Mouse (Mus musculus) thymus, adult 2 months (tissue): ENCODE data around the gene Nat9. TPM values are rescaled to one million over a fixed set of nuclear protein-coding genes. Genes with fewer than 3 reads are reported as not detected.

Experiments used
- DNase-seq: peaks from one replicate; pipeline ENCODE4 v3.0.0; 2021
- H3K27ac ChIP-seq: fragments of 200-500 bp; 2 replicates; pipeline ENCODE4 v1.5.1; 2012; ENCODE audit warnings: low read length, control low read depth; ENCODE audit not compliant: control insufficient read depth, insufficient read depth
- H3K27me3 ChIP-seq: fragments of 200-500 bp; 2 replicates; pipeline ENCODE4 v1.6.1; 2012; ENCODE audit warnings: mild to moderate bottlenecking, low read length, moderate library complexity, mixed read lengths; ENCODE audit not compliant: control insufficient read depth, insufficient read depth
- H3K36me3 ChIP-seq: fragments of 200-500 bp; 2 replicates; pipeline ENCODE4 v1.6.1; 2012; ENCODE audit warnings: mild to moderate bottlenecking, low read length, moderate library complexity; ENCODE audit not compliant: control insufficient read depth, insufficient read depth
- H3K4me1 ChIP-seq: fragments of 200-500 bp; replicated peaks from 2 replicates; pipeline ENCODE4 v1.6.1; 2012; ENCODE audit warnings: low read length; ENCODE audit not compliant: control insufficient read depth, insufficient read depth
- H3K4me3 ChIP-seq: fragments of 200-500 bp; 2 replicates; pipeline ENCODE4 v1.5.1; 2012; ENCODE audit warnings: mild to moderate bottlenecking, low read length, control low read depth, moderate library complexity; ENCODE audit not compliant: control insufficient read depth, insufficient read depth
- CTCF ChIP-seq: fragments of 200-500 bp; IDR thresholded peaks from 2 replicates; pipeline ENCODE4 v1.5.1; 2012; ENCODE audit warnings: mild to moderate bottlenecking, control low read depth, low read length, moderate library complexity, borderline replicate concordance; ENCODE audit not compliant: control insufficient read depth, poor library complexity, insufficient read depth; ENCODE audit errors: extremely low read depth
- POLR2A ChIP-seq: fragments of 200-500 bp; IDR thresholded peaks from 2 replicates; pipeline ENCODE4 v1.6.1; 2012; ENCODE audit warnings: mild to moderate bottlenecking, low read length, control low read depth, moderate library complexity; ENCODE audit not compliant: control insufficient read depth, poor library complexity, insufficient read depth; ENCODE audit errors: extremely low read depth
- WGBS: fragments of 180-500 bp; shearing (Covaris S2); methylation state at CpG from one replicate; pipeline ENCODE4 v1.1.7; 2018; 5-methylcytosine and 5-hydroxymethylcytosine counted together
- polyA plus RNA-seq: library from polyadenylated mRNA; depleted of rRNA; stranded (reverse); fragments of >200 nt; gene quantifications from 2 replicates; pipeline ENCODE4 v1.2.3, GENCODE M21; 2012; rRNA removed

Gene Nat9
- polyA plus RNA-seq, 1 experiment = 11.8 TPM

- peak; percentile 37 for DNase-seq
- Histone ChIP-seq H3K4me3 (no peak overlapping the region), H3K4me1 (peaks cover 56% of the 10 kb centered on the region), H3K27ac (no peak overlapping the region), H3K27me3 (no peaks in the 10 kb centered on the region), H3K36me3 (no peaks in the 10 kb centered on the region)
- TF ChIP-seq POLR2A (no peak), CTCF (no peak)
- 68% methylated on average over 15 of the region's 15 CpGs for WGBS
These were observed 35.8 kb downstream of the Nat9 start for GRCm38 (mm10) chr11:115151755-115152429.

- Histone ChIP-seq H3K36me3 (no peaks in the 10 kb centered on the region), H3K4me1 (peaks cover 47% of the 10 kb centered on the region), H3K27ac (no peak overlapping the region), H3K27me3 (no peaks in the 10 kb centered on the region), H3K4me3 (no peak overlapping the region)
- 6% methylated on average over 6 of the region's 6 CpGs for WGBS
- no peak for TF ChIP-seq POLR2A
- no peak for TF ChIP-seq CTCF
- no peak for DNase-seq
These were observed 36.9 kb downstream of the Nat9 start for GRCm38 (mm10) chr11:115150741-115151254.

- H3K27me3 ChIP-seq = no peaks in the 10 kb centered on the region
- no peak overlapping the region for H3K4me3 ChIP-seq
- H3K36me3 ChIP-seq = no peaks in the 10 kb centered on the region
- no peak overlapping the region for H3K27ac ChIP-seq
- peaks cover 19% of the 10 kb centered on the region for H3K4me1 ChIP-seq
- no peak for DNase-seq
- no peak for TF ChIP-seq POLR2A
- TF ChIP-seq CTCF = no peak
- WGBS = 96% methylated on average over 4 of the region's 4 CpGs
These were observed 39.8 kb downstream of the Nat9 start for GRCm38 (mm10) chr11:115147813-115148212.

GRCm38 (mm10) chr11:115141970-115142369, 45.7 kb downstream of the Nat9 start:
- H3K36me3 ChIP-seq = no peaks in the 10 kb centered on the region
- no peaks in the 10 kb centered on the region for H3K27me3 ChIP-seq
- 11% methylated on average over 2 of the region's 2 CpGs for WGBS
- DNase-seq = no peak
- H3K4me3 ChIP-seq = no peak overlapping the region
- no peak overlapping the region for H3K27ac ChIP-seq
- TF ChIP-seq POLR2A = no peak
- peaks cover 5% of the 10 kb centered on the region; the same call in 1 of the 2 replicates for H3K4me1 ChIP-seq

- Histone ChIP-seq H3K27me3 (no peaks in the 10 kb centered on the region), H3K4me1 (peaks cover 10% of the 10 kb centered on the region), H3K4me3 (no peak overlapping the region), H3K36me3 (no peaks in the 10 kb centered on the region), H3K27ac (peak overlapping the region; percentile 26; the same call in 1 of the 2 replicates)
- no peak for DNase-seq
- 57% methylated on average over 5 of the region's 5 CpGs for WGBS
- no peak for TF ChIP-seq POLR2A
- no peak for TF ChIP-seq CTCF
These were observed 48.9 kb downstream of the Nat9 start for GRCm38 (mm10) chr11:115138597-115139262.

GRCm38 (mm10) chr11:115133800-115134199, 53.9 kb downstream of the Nat9 start, which contains the start of gene Cd300lf:
Gene Cd300lf (minus strand): TSS chr11:115133992.
- Histone ChIP-seq H3K4me1 (peaks cover 9% of the 10 kb centered on the region), H3K36me3 (no peaks in the 10 kb centered on the region), H3K4me3 (peak within 1 kb of the TSS; percentile 16; the same call in 1 of the 2 replicates), H3K27me3 (no peaks in the 10 kb centered on the region), H3K27ac (no peak within 1 kb of the TSS)
- WGBS = 7% methylated on average over 8 of the region's 8 CpGs
- DNase-seq = peak; percentile 5
- TF ChIP-seq CTCF (no peak), POLR2A (no peak)

Other genes starting within 250 kb of the Nat9 start
- 2.1 and 5.8 TPM in 2 replicates for gene Cd300c, start 218.7 kb downstream of the Nat9 start, polyA plus RNA-seq
- gene Cd300ld, start 197.9 kb downstream of the Nat9 start, polyA plus RNA-seq = 0.91 and 1.3 TPM in 2 replicates
- gene Cd300c2, start 186.0 kb downstream of the Nat9 start, polyA plus RNA-seq = 15.3 and 19.9 TPM in 2 replicates
- gene Cd300ld2, start 171.7 kb downstream of the Nat9 start, polyA plus RNA-seq = 0.42 and 0.90 TPM in 2 replicates
- gene Cd300ld4, start 160.8 kb downstream of the Nat9 start, polyA plus RNA-seq = 1.1 and 6.4 TPM in 2 replicates
- 6.0 and 9.4 TPM in 2 replicates for gene Cd300ld5, start 150.1 kb downstream of the Nat9 start, polyA plus RNA-seq
- 41.5 and 45.3 TPM in 2 replicates for gene Cd300ld3, start 139.4 kb downstream of the Nat9 start, polyA plus RNA-seq
- gene Cd300e, start 125.7 kb downstream of the Nat9 start, polyA plus RNA-seq = 0.12 TPM in 1 of 2 replicates, not detected in the other
- gene Rab37, start 96.4 kb downstream of the Nat9 start, polyA plus RNA-seq = 15.1 and 18.3 TPM in 2 replicates
- gene Cd300lf, start 53.9 kb downstream of the Nat9 start, polyA plus RNA-seq = 8.4 and 10.4 TPM in 2 replicates
- 202 and 207 TPM in 2 replicates for gene Slc9a3r1, start 24.5 kb downstream of the Nat9 start, polyA plus RNA-seq
- 24.1 and 26.8 TPM in 2 replicates for gene Tmem104, start 372 bp downstream of the Nat9 start, polyA plus RNA-seq
- gene Grin2c, start 79.4 kb upstream of the Nat9 start, polyA plus RNA-seq = 6.5 and 7.1 TPM in 2 replicates
- 31.8 and 36.3 TPM in 2 replicates for gene Fdxr, start 89.2 kb upstream of the Nat9 start, polyA plus RNA-seq
- 1.6 and 2.1 TPM in 2 replicates for gene Fads6, start 109.8 kb upstream of the Nat9 start, polyA plus RNA-seq
- 0.26 and 0.32 TPM in 2 replicates for gene Otop2, start 119.3 kb upstream of the Nat9 start, polyA plus RNA-seq
- gene Ush1g, start 134.2 kb upstream of the Nat9 start, polyA plus RNA-seq = 0.05 and 0.11 TPM in 2 replicates
- 0.06 and 0.12 TPM in 2 replicates for gene Otop3, start 146.9 kb upstream of the Nat9 start, polyA plus RNA-seq
- gene Hid1, start 179.9 kb upstream of the Nat9 start, polyA plus RNA-seq = 127 and 143 TPM in 2 replicates
- 14.3 and 15.1 TPM in 2 replicates for gene Cdr2l, start 194.1 kb upstream of the Nat9 start, polyA plus RNA-seq
- gene Mrpl58, start 215.9 kb upstream of the Nat9 start, polyA plus RNA-seq = 144 and 166 TPM in 2 replicates
- 118 and 155 TPM in 2 replicates for gene Atp5h, start 232.1 kb upstream of the Nat9 start, polyA plus RNA-seq
- gene Kctd2, start 232.3 kb upstream of the Nat9 start, polyA plus RNA-seq = 65.5 and 69.1 TPM in 2 replicates